Mouse (Mus musculus) gastrocnemius, adult 2 months (tissue): ENCODE measurements at regions not wholly inside any gene's neighbourhood (a gene's known extent, or its start where the extent isn't known, plus 50 kb on each side); places are given as distances from the start of the nearest gene placed in this dataset.

ENCODE experiments used
- DNase-seq: peaks from one replicate; pipeline ENCODE4 v3.0.0; 2022
- H3K27ac ChIP-seq: fragments of 200-600 bp; 2 replicates; pipeline ENCODE4 v1.8.1; 2022; ENCODE audit warnings: mild to moderate bottlenecking
- H3K4me3 ChIP-seq: fragments of 200-600 bp; 2 replicates; pipeline ENCODE4 v1.8.1; 2022; ENCODE audit warnings: mild to moderate bottlenecking, moderate library complexity
- CTCF ChIP-seq: fragments of 200-600 bp; IDR thresholded peaks from 2 replicates; pipeline ENCODE4 v1.8.1; 2022; ENCODE audit warnings: antibody characterized with exemption, mild to moderate bottlenecking, moderate library complexity
- intact Hi-C: fragments of 180-260 bp; cut with DNase I; formaldehyde crosslinking; loops from one replicate; pipeline ENCODE4 v1.15.1; 2025

DNA sequence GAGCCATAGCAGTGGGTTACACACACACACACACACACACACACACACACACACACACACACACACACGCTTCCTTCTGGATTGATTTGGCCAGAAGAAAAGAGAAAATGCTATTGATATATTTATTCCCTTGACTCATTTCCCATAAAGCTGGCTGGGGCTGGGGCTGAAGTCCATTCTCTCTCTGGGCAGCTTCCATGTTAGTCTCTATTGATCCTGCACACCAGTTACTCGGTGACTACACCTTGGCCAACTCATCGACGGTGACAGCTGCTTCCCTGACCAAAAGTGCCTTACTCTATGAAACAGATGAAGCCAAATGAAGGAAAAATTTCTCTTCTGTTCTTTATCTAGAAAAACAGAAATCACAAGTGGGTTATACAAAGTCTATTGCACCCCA, 82.1 kb downstream of the Snx18 start:
- DNase-seq: no peak
- Histone ChIP-seq H3K27ac (no peak overlapping the region), H3K4me3 (no peak overlapping the region)
- intact Hi-C loops: no loop called here
- no peak for TF ChIP-seq CTCF

DNA sequence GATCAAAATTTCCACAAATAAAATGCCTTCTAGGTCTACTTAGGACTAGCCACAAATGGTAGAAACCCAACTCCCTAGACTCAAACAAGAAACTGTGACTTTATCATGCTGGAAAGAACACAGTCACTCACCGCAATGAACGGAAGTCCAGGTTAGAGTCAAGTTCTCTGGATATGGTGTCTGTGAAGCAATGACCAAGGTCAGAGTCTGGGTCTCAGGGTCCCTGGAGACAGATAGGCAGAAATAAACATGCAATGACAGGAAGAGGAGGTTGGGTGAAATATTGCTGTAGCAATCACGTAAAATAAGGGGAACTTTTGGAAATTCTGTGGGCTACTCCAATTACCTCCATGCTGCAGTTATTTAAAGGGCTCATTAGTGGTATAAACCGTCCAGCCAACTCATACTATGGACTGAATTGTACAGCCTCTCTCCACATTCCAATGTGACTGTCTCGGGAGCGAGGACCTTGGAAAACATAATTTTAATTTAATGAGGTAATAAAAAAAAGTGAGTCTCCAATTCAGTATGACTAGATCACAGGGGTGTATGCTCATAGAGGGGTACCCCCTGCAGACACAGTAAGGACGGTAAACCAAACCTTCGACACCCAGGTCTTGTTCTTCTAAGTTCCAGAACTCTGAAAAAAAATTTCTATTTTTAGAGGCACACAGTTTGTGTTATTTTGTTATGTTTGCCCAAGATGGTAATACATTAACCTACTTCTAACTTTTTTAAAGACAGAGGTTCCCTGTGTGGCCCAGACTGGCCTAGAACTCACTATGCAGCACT, 83.5 kb downstream of the Snx18 start:
- TF ChIP-seq CTCF: no peak
- H3K27ac ChIP-seq: peak overlapping the region; percentile 68

DNA sequence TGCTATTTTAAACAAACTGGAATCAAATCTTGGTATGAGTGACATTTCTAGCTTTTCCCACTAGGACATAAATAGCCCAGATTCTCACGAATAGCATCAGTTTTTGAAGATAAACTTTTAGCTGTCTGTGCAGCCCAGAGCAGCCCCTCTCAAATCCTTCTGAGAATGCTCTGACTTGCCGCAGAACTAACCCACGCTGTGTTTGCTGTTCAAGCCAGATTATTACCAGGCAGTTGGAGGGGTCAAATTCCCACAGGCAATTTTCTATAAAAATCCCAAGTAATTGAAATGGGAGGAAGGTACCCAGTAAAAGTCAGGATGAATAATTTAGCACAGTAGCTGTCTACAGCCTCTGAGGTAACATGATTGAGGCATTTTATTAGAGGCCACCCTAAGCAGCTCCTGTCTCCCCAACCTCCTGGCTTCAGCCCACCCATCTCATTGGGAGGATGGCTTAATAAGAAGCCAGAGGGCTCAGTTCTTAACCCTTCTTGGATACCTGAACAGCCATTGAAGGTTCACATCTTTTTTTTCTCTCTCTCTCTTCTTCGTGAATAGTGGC, 84.4 kb downstream of the Snx18 start:
- no peak overlapping the region for H3K4me3 ChIP-seq
- H3K27ac ChIP-seq: peak overlapping the region; percentile 68
- intact Hi-C loops: no loop called here
- TF ChIP-seq CTCF: no peak
- DNase-seq: no peak

More for the DNA sequence above, 83.5 kb downstream of the Snx18 start:
- H3K4me3 ChIP-seq: no peak overlapping the region
- no peak for DNase-seq
- intact Hi-C loops: no loop called here

DNA sequence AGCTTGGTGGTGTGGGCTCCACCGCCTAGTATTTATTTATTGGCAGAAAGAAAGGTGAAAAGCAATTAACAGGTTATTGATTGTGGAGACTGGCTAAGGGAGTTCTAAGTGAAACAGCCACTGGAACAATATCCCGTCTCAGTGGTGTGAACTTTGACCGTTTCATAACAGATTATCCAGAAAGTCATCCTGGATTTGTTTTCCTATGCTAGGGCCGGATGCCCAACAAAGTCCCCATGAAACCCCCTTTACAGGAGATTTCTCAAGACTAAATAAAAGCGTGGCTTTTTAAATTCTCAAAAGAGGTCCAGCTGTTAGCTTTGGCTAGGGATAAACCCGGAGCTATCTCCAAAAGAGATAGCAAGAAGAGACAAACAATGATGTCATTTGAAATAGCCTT, 91.4 kb downstream of the Snx18 start:
- no peak overlapping the region for H3K4me3 ChIP-seq
- DNase-seq: peak; percentile 45
- peak overlapping the region; percentile 0 for H3K27ac ChIP-seq
- intact Hi-C loops: no loop called here
- no peak for TF ChIP-seq CTCF

DNA sequence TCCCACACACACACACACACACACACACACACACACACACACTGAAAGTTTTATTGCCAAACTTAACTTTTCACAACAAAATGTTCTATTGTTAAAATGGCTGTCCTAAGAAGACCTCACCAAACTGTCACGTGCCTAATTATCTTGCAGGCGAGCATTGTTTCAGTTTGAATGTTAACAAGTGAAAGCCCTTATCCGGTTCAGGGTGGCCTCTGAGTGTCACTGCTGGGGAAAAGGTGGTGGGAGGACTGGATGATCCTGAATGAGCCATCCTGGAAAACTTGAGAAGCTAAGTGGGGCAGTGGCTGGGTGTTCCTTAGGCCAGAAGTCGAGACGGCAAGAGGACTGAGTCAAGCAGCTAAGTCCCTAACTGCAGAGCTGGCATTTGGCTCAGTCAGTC, 94.9 kb downstream of the Snx18 start:
- Histone ChIP-seq H3K4me3 (no peak overlapping the region), H3K27ac (no peak overlapping the region)
- intact Hi-C loops: no loop called here
- TF ChIP-seq CTCF: no peak
- no peak for DNase-seq

DNA sequence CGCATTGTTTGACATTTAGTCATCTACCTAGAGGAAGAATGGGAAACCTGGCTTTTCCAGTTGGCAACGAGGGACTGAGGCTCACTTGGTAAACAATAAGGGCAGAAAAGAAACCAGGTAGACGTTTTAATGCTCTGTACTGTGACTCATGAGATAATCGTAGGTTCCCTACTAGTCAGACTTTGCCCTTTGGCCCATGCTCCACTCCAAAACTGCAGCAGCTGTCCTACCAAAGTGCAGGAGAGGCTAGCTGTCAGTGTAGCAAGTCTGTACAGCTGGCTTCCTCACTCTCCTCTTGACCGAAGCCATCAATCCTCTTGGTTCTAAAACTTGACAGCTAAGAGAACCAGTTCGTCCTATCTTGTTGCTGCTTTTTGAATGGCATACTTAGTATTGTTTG, 100.2 kb downstream of the Snx18 start:
- TF ChIP-seq CTCF: no peak
- no peak for DNase-seq
- intact Hi-C loops: no loop called here
- H3K27ac ChIP-seq: no peak overlapping the region
- no peak overlapping the region for H3K4me3 ChIP-seq

DNA sequence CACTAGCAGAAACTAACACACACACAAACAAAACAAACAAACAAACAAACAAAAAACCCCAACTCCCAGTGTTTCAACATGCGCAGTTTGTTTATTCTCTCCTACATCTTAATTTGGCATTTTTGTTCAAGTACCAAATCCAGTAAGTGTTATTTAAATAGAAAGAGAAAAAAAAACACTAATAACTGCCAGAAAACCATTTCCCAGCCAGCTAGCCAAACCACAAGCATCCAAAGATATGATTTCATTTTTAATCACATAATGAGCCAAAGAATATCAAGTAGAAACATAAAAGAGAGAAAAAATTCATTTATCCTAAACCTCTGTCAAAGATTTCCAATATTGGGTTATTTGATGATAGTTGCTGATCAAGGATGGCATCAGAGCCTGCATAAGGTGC, 102.3 kb downstream of the Snx18 start:
- no peak for DNase-seq
- no peak overlapping the region for H3K4me3 ChIP-seq
- peak overlapping the region; percentile 31; the same call in 1 of the 2 replicates for H3K27ac ChIP-seq
- intact Hi-C loops: no loop called here
- no peak for TF ChIP-seq CTCF

DNA sequence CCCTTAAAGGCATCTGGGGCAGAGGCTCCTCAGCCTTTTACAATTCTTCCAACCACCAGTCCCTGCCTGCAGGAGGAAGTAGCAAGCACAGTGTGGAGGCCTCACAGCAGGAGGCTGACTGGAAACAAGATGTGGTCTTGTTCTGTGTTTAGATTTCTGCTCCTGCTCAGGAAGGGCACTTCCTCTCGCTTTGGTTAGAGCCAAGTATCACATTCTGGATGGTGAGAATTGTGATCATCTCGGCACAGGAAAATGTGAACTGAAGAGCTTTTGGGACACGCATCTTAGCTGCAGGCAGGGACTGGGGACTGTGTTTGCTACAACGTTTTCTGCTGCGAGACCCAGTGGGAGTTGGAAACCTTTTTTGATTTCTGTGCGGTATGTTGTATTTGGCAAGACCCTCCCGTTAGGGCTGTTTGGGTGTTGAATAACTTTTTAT, 103.2 kb downstream of the Snx18 start:
- Histone ChIP-seq H3K4me3 (no peak overlapping the region), H3K27ac (peak overlapping the region; percentile 20; the same call in 1 of the 2 replicates)
- intact Hi-C loops: no loop called here
- no peak for TF ChIP-seq CTCF
- no peak for DNase-seq

DNA sequence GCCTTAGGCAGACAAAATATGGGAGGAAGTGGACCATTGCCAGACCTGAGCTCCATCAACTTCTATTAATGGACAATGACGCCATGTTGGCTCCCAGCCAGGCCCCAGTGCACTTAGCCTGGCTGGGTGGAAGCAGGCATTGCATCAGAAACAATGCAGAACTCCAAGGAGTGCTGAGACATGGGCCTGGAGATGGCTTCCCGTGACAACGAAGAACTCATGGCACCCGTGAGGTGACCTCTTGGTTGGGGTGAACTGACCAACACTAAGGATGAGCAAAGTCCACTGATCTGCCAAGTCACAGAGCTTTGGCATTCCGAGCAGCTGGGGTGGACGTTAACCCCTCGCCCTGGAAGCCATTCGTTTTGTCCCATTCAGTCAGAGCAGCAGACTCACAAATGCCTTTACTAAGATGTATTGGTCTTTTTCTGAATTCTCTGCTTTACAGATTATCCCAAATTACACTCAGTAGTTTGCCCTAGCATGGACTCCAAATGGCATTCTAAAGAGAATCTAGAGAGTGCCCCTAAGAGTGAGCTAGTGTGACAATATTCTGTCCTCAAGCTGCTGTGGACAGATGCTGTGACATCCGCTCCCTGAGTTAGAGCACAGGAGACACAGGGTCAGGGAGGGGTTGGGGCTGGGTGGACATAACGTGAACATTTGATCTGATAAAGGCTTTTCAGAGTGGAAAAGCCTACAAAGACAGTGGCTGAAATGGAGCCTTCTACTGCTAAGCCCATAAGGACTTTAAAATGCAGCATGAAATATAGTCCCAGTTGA, 108.8 kb downstream of the Snx18 start:
- H3K4me3 ChIP-seq: no peak overlapping the region
- intact Hi-C loops: no loop called here
- TF ChIP-seq CTCF: no peak
- peak overlapping the region; percentile 44 for H3K27ac ChIP-seq
- DNase-seq: peak; percentile 82

DNA sequence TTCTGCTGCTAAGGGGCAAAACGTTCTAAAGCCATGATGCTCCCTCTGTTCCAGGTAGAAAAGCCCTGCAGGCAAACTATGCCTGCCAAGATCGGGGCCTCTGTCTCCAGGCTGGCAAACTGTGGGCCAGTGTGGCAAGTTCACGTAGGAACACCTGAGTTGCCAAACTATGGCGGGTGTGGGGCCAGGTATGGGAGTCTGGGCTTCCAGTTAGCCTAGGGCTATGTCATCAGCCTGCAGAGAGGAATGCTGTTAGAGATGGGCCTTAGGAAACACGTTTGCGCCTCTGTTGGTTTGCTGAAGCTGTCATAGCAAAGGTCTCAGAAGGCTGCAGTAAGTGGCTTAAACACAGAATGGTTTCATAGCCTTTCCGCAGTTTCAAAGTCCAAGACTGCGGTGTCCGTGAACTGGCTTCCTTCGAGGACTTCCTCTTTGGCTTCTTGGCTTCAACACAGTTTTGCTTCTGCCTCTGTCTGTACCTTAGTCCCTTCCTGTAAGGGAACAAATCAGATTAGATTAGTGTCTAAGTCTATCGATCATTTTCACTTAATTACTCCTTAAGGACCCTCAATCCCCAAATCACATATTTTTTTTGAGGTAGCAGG, 110.1 kb downstream of the Snx18 start:
- no peak for TF ChIP-seq CTCF
- intact Hi-C loops: no loop called here
- H3K27ac ChIP-seq: no peak overlapping the region

DNA sequence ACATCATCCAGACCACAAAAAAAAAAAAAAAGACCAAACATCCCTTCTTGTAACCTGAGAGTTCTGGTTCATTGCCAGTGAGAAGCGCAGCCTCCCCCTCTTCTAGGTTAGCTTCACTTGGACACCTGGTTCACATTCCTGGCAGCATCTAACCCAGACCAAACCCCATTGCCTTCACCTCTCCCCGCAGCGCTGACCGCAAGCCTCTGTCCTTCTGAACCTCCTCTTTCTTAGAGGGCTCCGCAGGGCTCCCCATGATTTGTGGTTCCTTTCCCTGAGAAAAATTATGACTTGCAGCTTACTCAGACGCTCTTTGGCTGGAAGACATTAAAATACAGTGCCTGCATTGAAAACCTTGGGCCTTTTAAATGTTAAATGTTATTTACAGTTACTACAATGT, 115.8 kb downstream of the Snx18 start:
- no peak for TF ChIP-seq CTCF
- DNase-seq: no peak
- Histone ChIP-seq H3K27ac (no peak overlapping the region), H3K4me3 (no peak overlapping the region)
- intact Hi-C loops: no loop called here

More for the DNA sequence above, 110.1 kb downstream of the Snx18 start:
- DNase-seq: no peak
- no peak overlapping the region for H3K4me3 ChIP-seq

DNA sequence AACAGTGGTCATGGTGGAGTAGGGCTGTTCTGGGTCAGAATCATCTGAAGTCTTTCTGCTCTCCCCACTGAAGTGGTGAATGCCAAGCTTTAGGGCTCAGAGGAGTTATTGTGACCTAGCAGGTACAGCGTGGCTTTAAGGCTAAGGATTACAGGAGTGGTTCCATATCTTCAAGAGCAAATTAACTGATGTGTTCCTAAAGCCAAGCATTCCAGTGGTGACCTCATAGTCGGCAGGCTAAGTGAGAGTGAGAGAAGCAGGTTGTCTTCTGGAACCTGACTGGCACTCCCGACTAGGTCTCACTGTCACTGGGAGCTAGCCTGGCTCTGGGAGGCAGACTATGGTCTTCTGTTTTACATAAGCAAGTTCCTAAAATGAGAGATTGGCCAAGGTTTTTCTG, 116.3 kb downstream of the Snx18 start:
- intact Hi-C loops: no loop called here
- DNase-seq: no peak
- Histone ChIP-seq H3K4me3 (no peak overlapping the region), H3K27ac (no peak overlapping the region)
- TF ChIP-seq CTCF: no peak

DNA sequence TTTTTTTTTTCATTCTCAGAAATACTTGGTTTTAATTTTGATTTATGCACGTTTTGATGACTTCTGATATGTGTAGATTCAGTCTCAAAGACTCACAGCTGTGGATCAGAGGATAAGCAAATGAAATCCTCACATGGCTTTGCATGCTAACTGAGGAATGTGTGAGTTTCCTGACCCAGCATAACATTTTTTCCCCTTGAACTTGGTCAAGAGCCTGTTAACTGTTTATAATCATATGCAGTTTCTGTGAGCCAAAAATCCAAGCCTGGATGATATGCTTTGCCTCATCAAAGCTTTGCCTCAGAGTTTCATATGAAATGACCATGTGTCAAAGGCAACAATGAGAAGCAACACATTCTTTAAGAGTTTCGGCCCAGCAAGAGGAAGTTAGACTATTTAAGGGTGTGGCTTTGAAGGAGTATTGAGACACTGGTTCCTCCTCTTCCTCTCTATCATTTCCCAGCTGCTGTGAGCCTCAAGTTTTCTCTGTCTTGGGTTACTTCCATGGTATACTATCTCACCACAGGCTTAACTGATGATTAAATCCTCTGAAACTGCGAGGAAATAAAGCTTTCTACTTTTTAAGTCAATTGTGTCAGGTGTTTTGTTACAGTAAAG, 117.9 kb downstream of the Snx18 start:
- intact Hi-C loops: no loop called here
- DNase-seq: no peak
- Histone ChIP-seq H3K27ac (no peak overlapping the region), H3K4me3 (no peak overlapping the region)
- TF ChIP-seq CTCF: no peak
